Mouse (Mus musculus) midbrain, embryonic 16.5 days (tissue): ENCODE measurements around the gene 4930544D05Rik. TPM values are rescaled to one million over a fixed set of nuclear protein-coding genes. Genes with fewer than 3 reads are reported as not detected.

Experiments
- ATAC-seq: fragments of 200-750 bp; cut with Nextera tagmentation; 2 replicates; pipeline ENCODE4 v1.8.0; 2017; ENCODE audit warnings: moderate TSS enrichment
- H3K27ac ChIP-seq: fragments of 300-500 bp; sonication (generic); 2 replicates; pipeline ENCODE4 v1.5.1; 2014; ENCODE audit warnings: mild to moderate bottlenecking, low read length, mixed read lengths
- H3K27me3 ChIP-seq: fragments of 300-500 bp; sonication (generic); 2 replicates; pipeline ENCODE4 v1.6.1; 2014; ENCODE audit warnings: low read depth, low read length, mixed read lengths; ENCODE audit not compliant: control insufficient read depth, insufficient read depth
- H3K36me3 ChIP-seq: fragments of 300-500 bp; sonication (generic); 2 replicates; pipeline ENCODE4 v1.6.1; 2014; ENCODE audit warnings: mild to moderate bottlenecking, low read length, moderate library complexity, mixed read lengths; ENCODE audit not compliant: control insufficient read depth, insufficient read depth
- H3K4me1 ChIP-seq: fragments of 300-500 bp; sonication (generic); 2 replicates; pipeline ENCODE4 v1.6.1; 2014; ENCODE audit warnings: mild to moderate bottlenecking, low read length, mixed read lengths; ENCODE audit not compliant: control insufficient read depth, insufficient read depth
- H3K4me2 ChIP-seq: fragments of 300-500 bp; sonication (generic); 2 replicates; pipeline ENCODE4 v1.6.1; 2014; ENCODE audit warnings: mild to moderate bottlenecking, low read length, mixed read lengths
- H3K4me3 ChIP-seq: fragments of 300-500 bp; sonication (generic); 2 replicates; pipeline ENCODE4 v1.5.1; 2014; ENCODE audit warnings: low read depth, mild to moderate bottlenecking, low read length, moderate library complexity, mixed read lengths
- H3K9ac ChIP-seq: fragments of 300-500 bp; sonication (generic); 2 replicates; pipeline ENCODE4 v1.6.1; 2014; ENCODE audit warnings: low read depth, low read length, mixed read lengths
- H3K9me3 ChIP-seq: fragments of 300-500 bp; sonication (generic); replicated peaks from 2 replicates; pipeline ENCODE4 v1.6.1; 2014; ENCODE audit warnings: mild to moderate bottlenecking, low read length, mixed read lengths; ENCODE audit not compliant: control insufficient read depth, poor library complexity, severe bottlenecking
- WGBS: fragments of 180-500 bp; shearing (Covaris S2); extraction: QIAGEN DNeasy Blood & Tissue Kit; methylation state at CpG from one replicate; pipeline ENCODE4 v1.1.7; 2014; 5-methylcytosine and 5-hydroxymethylcytosine counted together
- polyA plus RNA-seq: library from polyadenylated mRNA; unstranded; fragments of >200 nt; fragmentation: Nextera tagmentation; extraction: Ambion mirVana; gene quantifications from 2 replicates; pipeline ENCODE4 v1.2.1, GENCODE M21; 2015

Gene 4930544D05Rik
- polyA plus RNA-seq, 1 experiment from 2014 or later: not detected

DNA sequence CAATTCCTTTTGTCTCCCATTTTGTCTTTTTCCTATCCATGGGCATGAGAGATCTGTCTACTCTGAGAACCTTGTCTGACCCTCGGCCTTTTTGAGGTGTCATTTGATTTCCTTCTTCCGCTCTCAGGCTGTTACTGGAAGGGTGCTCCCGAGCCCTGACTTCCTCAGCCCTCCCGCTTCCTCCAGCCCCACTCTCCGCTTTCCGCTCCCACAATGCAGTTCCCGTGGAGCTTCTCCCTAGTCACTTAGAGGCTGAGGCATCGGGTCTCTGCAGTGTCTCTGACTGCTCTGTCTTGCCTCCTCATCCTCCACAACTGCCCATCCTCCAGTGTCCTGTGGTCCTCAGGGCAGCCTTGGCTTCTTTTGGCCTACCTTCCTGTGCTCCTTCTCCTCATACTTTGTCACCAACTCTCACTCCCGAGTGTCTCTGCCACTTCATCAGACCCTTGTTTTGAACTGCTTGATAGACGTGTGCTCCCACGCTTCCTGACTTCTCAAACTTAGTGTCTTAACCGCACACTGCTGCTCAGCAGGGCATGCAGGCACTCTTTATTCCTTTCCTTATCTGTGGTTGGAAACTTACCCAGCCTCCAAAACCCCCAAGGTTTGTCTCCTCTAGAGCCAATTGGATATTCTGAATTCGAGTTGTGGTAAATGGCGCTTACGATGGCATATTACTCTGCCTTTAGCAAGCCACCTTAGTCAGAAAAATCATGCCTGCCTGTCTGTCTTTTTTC is 21.2 kb upstream of the 4930544D05Rik start:
- Histone ChIP-seq H3K4me3 (no peak overlapping the region), H3K4me2 (no peak overlapping the region), H3K36me3 (peaks cover 8% of the 10 kb centered on the region; the same call in 1 of the 2 replicates), H3K4me1 (no peaks in the 10 kb centered on the region), H3K27me3 (no peaks in the 10 kb centered on the region), H3K27ac (no peak overlapping the region), H3K9ac (no peak overlapping the region), H3K9me3 (no peaks in the 10 kb centered on the region)
- ATAC-seq: no peak
- WGBS: 86% methylated on average over 15 of the region's 15 CpGs

DNA sequence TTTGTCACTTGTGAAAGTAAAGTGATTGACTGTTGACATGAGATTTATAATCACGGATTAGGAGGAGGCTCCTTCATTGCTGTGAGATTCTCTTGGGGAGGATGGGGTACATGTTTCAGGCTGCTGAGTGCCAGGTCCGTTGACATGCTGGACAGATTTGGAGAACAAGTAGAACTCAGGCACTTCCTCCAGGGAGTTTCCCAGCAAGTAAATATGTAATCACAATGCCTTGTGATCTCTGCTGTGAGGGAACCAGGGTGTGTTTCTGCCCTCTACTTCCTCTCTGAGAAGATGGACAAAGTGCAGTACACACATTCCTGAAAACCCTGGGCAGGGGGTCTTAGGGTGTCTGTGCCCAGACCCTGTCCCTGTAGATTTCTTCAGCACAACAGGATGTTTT is 20.0 kb upstream of the 4930544D05Rik start:
- 79% methylated on average over 2 of the region's 2 CpGs for WGBS
- no peak for ATAC-seq
- H3K4me3 ChIP-seq: no peak overlapping the region
- no peak overlapping the region for H3K9ac ChIP-seq
- H3K4me1 ChIP-seq: no peaks in the 10 kb centered on the region
- H3K4me2 ChIP-seq: no peak overlapping the region
- peaks cover 10% of the 10 kb centered on the region; the same call in 1 of the 2 replicates for H3K36me3 ChIP-seq
- no peak overlapping the region for H3K27ac ChIP-seq
- no peaks in the 10 kb centered on the region for H3K27me3 ChIP-seq
- no peaks in the 10 kb centered on the region for H3K9me3 ChIP-seq

DNA sequence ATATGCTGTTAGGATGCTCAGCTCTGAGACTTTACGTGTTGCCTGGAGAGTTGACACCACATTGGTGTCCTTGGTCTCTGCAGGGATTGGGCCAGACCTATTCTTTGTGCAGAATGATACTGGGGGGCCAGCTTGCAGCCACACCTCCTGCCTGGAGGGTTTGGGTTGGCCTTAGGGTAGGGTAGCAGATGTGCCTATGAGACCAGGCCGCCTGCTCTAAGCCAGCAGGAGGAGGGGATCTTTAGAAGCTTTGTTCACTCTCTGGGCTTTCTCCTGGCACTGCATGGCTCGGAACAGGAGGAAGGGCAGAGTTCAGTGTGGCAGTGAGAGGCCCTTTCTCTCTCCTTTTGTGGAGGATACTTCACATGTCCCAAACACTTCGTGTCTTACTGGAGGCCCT is 19.6 kb upstream of the 4930544D05Rik start:
- no peaks in the 10 kb centered on the region for H3K9me3 ChIP-seq
- no peak overlapping the region for H3K27ac ChIP-seq
- no peak overlapping the region for H3K4me3 ChIP-seq
- H3K4me2 ChIP-seq: no peak overlapping the region
- no peaks in the 10 kb centered on the region for H3K27me3 ChIP-seq
- H3K36me3 ChIP-seq: peaks cover 10% of the 10 kb centered on the region; the same call in 1 of the 2 replicates
- H3K9ac ChIP-seq: no peak overlapping the region
- H3K4me1 ChIP-seq: no peaks in the 10 kb centered on the region
- no peak for ATAC-seq
- WGBS: 22% methylated on average over 4 of the region's 4 CpGs

DNA sequence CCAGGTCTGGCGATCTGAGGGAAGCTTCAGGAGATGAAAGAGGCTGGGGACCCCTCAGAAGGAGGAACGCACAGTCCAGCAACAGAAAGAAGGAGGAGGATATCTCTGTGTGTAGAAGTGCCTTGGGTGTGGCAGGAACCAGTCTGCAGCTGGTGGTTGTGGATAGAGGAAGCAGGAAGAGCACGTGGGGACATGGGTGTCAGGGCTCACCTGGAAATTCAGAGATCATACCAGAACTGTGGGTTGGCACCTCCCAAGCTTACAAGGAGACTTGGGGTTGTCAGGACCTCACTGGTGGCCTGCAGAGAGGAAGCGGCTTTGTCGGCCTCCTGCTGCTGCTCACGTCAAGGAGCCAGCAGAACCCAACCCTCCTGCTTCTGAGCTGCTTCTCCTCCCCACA is 18.3 kb upstream of the 4930544D05Rik start:
- no peaks in the 10 kb centered on the region for H3K4me1 ChIP-seq
- no peaks in the 10 kb centered on the region for H3K9me3 ChIP-seq
- no peak overlapping the region for H3K4me3 ChIP-seq
- ATAC-seq: no peak
- H3K9ac ChIP-seq: no peak overlapping the region
- H3K27me3 ChIP-seq: no peaks in the 10 kb centered on the region
- WGBS: 87% methylated on average over 6 of the region's 6 CpGs
- H3K27ac ChIP-seq: no peak overlapping the region
- no peak overlapping the region for H3K4me2 ChIP-seq
- peaks cover 10% of the 10 kb centered on the region for H3K36me3 ChIP-seq

DNA sequence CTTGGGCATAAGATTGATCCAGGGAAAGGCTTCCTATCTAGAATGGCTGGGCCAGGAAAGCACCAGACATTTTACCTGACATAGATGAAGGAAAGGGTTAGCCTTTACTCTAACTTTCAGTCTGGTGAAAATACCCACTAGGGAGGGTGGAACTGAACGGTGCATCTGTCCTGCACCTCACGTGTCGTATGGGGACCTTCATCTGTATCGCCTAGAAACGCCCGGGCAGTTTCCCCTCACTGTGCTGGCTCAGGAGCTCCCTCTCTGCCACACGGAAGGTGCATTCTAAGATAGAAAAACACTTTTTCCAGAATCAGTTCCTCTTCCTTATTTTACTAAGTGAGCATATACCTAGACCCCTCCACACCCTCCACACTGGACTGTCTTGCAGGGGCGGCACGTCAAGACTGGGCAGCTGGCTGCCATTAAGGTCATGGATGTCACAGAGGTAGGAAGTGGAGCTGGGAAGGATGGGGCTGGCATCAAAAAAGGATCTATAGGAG is 17.1 kb upstream of the 4930544D05Rik start:
- ATAC-seq: no peak
- H3K9ac ChIP-seq: no peak overlapping the region
- H3K4me1 ChIP-seq: no peaks in the 10 kb centered on the region
- no peaks in the 10 kb centered on the region for H3K27me3 ChIP-seq
- H3K36me3 ChIP-seq: peaks cover 13% of the 10 kb centered on the region
- WGBS: 95% methylated on average over 9 of the region's 9 CpGs
- no peak overlapping the region for H3K27ac ChIP-seq
- H3K4me2 ChIP-seq: no peak overlapping the region
- no peak overlapping the region for H3K4me3 ChIP-seq
- no peaks in the 10 kb centered on the region for H3K9me3 ChIP-seq

DNA sequence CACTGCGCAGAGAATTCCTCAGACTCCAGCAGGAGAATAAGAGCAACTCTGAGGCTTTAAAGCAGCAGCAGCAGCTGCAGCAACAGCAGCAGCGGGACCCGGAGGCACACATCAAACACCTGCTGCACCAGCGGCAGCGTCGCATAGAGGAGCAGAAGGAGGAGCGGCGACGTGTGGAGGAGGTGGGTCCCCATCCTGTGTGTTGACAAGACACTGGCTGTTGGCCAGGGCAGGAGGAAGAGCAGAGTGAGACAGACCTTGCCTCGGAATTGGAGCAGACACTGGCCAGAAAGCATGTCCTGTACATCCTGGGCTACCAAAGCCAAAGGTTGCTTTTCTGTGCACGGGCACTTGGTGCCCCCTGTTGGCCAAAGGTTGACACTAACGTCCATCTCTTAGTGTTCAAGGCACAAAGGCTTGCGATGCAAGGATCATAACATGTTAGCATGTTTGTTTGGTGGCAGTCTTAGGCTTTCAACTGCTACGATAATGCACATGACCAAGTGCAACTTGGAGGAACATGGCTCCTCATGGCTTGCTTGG is 10.6 kb upstream of the 4930544D05Rik start:
- no peak overlapping the region for H3K27ac ChIP-seq
- H3K4me2 ChIP-seq: no peak overlapping the region
- 51% methylated on average over 14 of the region's 14 CpGs for WGBS
- no peak for ATAC-seq
- H3K36me3 ChIP-seq: peaks cover 33% of the 10 kb centered on the region
- no peak overlapping the region for H3K4me3 ChIP-seq
- H3K4me1 ChIP-seq: no peaks in the 10 kb centered on the region
- no peak overlapping the region for H3K9ac ChIP-seq
- no peaks in the 10 kb centered on the region for H3K9me3 ChIP-seq
- H3K27me3 ChIP-seq: no peaks in the 10 kb centered on the region

DNA sequence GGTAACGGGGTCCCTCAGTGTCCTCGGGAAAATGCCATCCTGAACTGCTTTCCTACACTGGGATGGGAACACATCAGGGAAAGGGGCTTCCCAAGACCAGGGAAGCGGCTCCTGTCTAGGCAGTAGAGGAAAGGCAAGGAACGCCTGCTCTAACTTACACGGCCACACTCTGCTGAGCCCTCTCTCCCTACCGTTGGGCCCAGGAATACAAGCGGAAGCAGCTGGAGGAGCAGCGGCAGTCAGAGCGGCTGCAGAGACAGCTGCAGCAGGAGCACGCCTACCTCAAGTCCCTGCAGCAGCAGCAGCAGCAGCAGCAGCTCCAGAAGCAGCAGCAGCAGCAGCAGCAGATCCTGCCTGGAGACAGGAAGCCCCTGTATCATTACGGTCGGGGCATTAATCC is 8.9 kb upstream of the 4930544D05Rik start:
- Histone ChIP-seq H3K27me3 (no peaks in the 10 kb centered on the region), H3K9me3 (no peaks in the 10 kb centered on the region), H3K9ac (no peak overlapping the region), H3K4me2 (no peak overlapping the region), H3K4me1 (no peaks in the 10 kb centered on the region), H3K27ac (no peak overlapping the region), H3K36me3 (peaks cover 39% of the 10 kb centered on the region), H3K4me3 (no peak overlapping the region)
- 81% methylated on average over 12 of the region's 12 CpGs for WGBS
- ATAC-seq: no peak

DNA sequence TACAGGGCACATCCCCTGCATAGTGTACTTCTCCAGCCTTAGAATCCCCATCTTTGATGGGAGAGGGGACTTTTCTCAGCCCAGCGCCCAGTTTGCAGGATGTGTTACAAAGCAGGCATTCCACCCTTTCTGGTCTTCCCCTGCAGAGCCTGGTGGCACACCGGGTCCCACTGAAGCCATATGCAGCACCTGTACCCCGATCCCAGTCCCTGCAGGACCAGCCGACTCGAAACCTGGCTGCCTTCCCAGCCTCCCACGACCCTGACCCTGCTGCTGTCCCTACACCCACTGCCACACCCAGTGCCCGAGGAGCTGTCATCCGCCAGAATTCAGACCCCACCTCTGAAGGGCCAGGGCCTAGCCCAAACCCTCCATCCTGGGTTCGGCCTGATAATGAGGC is 8.0 kb upstream of the 4930544D05Rik start:
- WGBS: 94% methylated on average over 9 of the region's 9 CpGs
- peaks cover 44% of the 10 kb centered on the region for H3K36me3 ChIP-seq

DNA sequence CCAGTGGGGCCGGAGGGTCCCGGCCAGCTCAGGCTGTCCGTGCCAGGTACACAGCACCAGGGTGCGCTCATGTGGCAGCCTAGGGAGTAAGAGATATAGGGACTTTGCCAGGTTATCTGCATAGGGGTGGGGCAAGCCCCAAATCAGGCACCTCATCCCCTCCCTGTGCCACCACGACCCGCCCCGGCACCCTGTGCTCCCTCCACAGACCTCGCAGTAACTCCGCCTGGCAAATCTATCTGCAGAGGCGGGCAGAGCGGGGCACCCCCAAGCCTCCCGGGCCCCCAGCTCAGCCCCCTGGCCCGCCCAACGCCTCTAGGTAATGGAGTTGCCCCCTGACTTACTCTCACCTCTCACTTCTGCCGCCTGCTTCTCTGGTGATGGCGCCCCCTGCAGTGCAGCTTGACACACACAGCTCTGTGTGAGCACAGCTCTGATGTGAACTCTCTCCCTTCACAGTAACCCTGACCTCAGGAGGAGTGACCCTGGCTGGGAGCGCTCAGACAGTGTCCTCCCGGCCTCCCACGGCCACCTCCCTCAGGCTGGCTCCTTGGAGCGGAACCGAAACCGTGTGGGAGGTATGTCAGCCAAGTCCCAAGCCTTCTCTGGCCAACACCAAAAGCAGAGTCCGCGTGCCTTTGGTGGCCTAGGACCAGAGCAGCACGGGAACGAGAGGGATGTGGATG is 7.1 kb upstream of the 4930544D05Rik start:
- 83% methylated on average over 26 of the region's 26 CpGs for WGBS
- peaks cover 45% of the 10 kb centered on the region for H3K36me3 ChIP-seq
- H3K27ac ChIP-seq: no peak overlapping the region

More for the DNA sequence above, 8.0 kb upstream of the 4930544D05Rik start:
- no peaks in the 10 kb centered on the region for H3K4me1 ChIP-seq
- H3K9me3 ChIP-seq: no peaks in the 10 kb centered on the region
- no peak overlapping the region for H3K4me3 ChIP-seq
- no peak overlapping the region for H3K9ac ChIP-seq
- no peak overlapping the region for H3K4me2 ChIP-seq
- H3K27ac ChIP-seq: no peak overlapping the region
- ATAC-seq: no peak
- no peaks in the 10 kb centered on the region for H3K27me3 ChIP-seq

More for the DNA sequence above, 7.1 kb upstream of the 4930544D05Rik start:
- H3K9me3 ChIP-seq: no peaks in the 10 kb centered on the region
- H3K27me3 ChIP-seq: no peaks in the 10 kb centered on the region
- H3K4me3 ChIP-seq: no peak overlapping the region
- H3K4me1 ChIP-seq: no peaks in the 10 kb centered on the region
- H3K9ac ChIP-seq: no peak overlapping the region
- ATAC-seq: no peak
- H3K4me2 ChIP-seq: no peak overlapping the region
